Mouse (Mus musculus) cerebellum, postnatal 14 days (tissue): Measurements from ENCODE around the gene Bend3.
A peak's percentile ranks its signal among the peaks of the same experiment; 100 is the strongest.

Experiments used
- DNase-seq, 2 experiments: peaks; one replicate each; pipeline ENCODE4 v3.0.0; 2021; ENCODE audit warnings: mixed read lengths in 2 of 2

The Bend3 gene

GRCm38 (mm10) chr10:43534382-43534781 lies 55.8 kb downstream of the Bend3 start:
- no peak for DNase-seq

GRCm38 (mm10) chr10:43537652-43538051 lies 59.0 kb downstream of the Bend3 start:
- DNase-seq, result no peak

GRCm38 (mm10) chr10:43538831-43539230 lies 60.2 kb downstream of the Bend3 start:
- no peak for DNase-seq

- DNase-seq, result peak in 1 of 2 experiments; percentile 16
These were observed 61.2 kb downstream of the Bend3 start for GRCm38 (mm10) chr10:43539746-43540310.

GRCm38 (mm10) chr10:43540442-43541152 lies 62.0 kb downstream of the Bend3 start, which contains the start of gene 1700021F05Rik:
Gene 1700021F05Rik (minus strand): TSS chr10:43540994.
- DNase-seq, result peak; percentile 98

GRCm38 (mm10) chr10:43541153-43541544 lies 62.5 kb downstream of the Bend3 start:
- no peak for DNase-seq

GRCm38 (mm10) chr10:43549411-43549810 lies 70.8 kb downstream of the Bend3 start:
- DNase-seq, result no peak

GRCm38 (mm10) chr10:43550923-43551322 lies 72.3 kb downstream of the Bend3 start:
- DNase-seq, result no peak

GRCm38 (mm10) chr10:43551388-43551787 lies 72.8 kb downstream of the Bend3 start:
- no peak for DNase-seq

- DNase-seq, result no peak
These were observed 79.1 kb downstream of the Bend3 start for GRCm38 (mm10) chr10:43557630-43558165.

GRCm38 (mm10) chr10:43559313-43559712 lies 80.7 kb downstream of the Bend3 start:
- DNase-seq, result peak in 1 of 2 experiments; percentile 20

GRCm38 (mm10) chr10:43560765-43561164 lies 82.1 kb downstream of the Bend3 start:
- no peak for DNase-seq

- DNase-seq, result no peak
These were observed 82.7 kb downstream of the Bend3 start for GRCm38 (mm10) chr10:43561311-43561710.
